16 mouse cellular contexts compared by ENCODE assay signal in genomic region chr15:103371208-103371607, GRCm38 (mm10). TPM values are rescaled to one million over a fixed set of nuclear protein-coding genes. Genes with fewer than 3 reads are reported as not detected.
DNase-seq lines count a peak whose midpoint lies in the region; ATAC-seq and TF ChIP-seq lines count a peak whose summit lies in the region.
"Had no signal": no experiment of that assay in that cellular context is flagged by ENCODE, and none has a peak within 500 bp of the region (broad histone marks: within the 10 kb centered on the region; RNA-seq: fewer than 3 reads in every experiment).

No protein-coding gene starts in this region.

- H3K79me3 ChIP-seq in C2C12 (ENCODE audit: low read depth): peaks cover 1% of the 10 kb centered on the region

- no peak overlapping the region for H3K4me2 ChIP-seq in limb, embryonic 13.5 days (replicated peaks)
- H3K4me2 ChIP-seq: forebrain, embryonic 15.5 days; midbrain, embryonic 12.5 days; neural tube, embryonic 13.5 days had no signal

- H3K9me3 ChIP-seq in limb, embryonic 13.5 days: no peaks in the 10 kb centered on the region
- H3K9me3 ChIP-seq: forebrain, embryonic 15.5 days; midbrain, embryonic 12.5 days; neural tube, embryonic 13.5 days had no signal

- 0 out of 2 replicates have a peak overlapping the region, but pooled peaks have one; percentile 17 for H3K27ac ChIP-seq in limb, embryonic 13.5 days
- H3K27ac ChIP-seq: forebrain, embryonic 15.5 days; midbrain, embryonic 12.5 days; neural tube, embryonic 13.5 days had no signal

- DNase-seq in heart, adult 18-20 months: peak; percentile 60 to 74
- DNase-seq in heart, adult 8-10 months (ENCODE audit: low spot score): no peak
- peak; percentile 36 to 58 for DNase-seq in gastrocnemius, adult 8-10 months (ENCODE audit: low spot score in 2 of 2)
- no peak for DNase-seq in adrenal gland, postnatal 36 days
- no peak for DNase-seq in kidney, postnatal 10 days
- no peak for DNase-seq in cerebellum, adult 9-10 months
- DNase-seq: kidney, postnatal 14 days; lung, adult 2 months had no signal

- H3K4me3 ChIP-seq in C2C12 (ENCODE audit: insufficient read depth, poor library complexity, severe bottlenecking): no peak overlapping the region
- no peak overlapping the region for H3K4me3 ChIP-seq in limb, embryonic 13.5 days
- H3K4me3 ChIP-seq: forebrain, embryonic 15.5 days; midbrain, embryonic 12.5 days; neural tube, embryonic 13.5 days had no signal

- WGBS in limb, embryonic 13.5 days: 4% methylated on average over 2 of the region's 2 CpGs

- TF ChIP-seq CTCF in C2C12 (IDR thresholded peaks at IDR 0.05; ENCODE audit: control insufficient read depth, insufficient read depth, insufficient read length): no peak

- H3K27me3 ChIP-seq in C2C12 (ENCODE audit: control insufficient read depth, insufficient read depth, insufficient read length): no peaks in the 10 kb centered on the region
- H3K27me3 ChIP-seq in limb, embryonic 13.5 days: no peaks in the 10 kb centered on the region
- H3K27me3 ChIP-seq: forebrain, embryonic 15.5 days had no signal

- H3ac ChIP-seq in C2C12 (ENCODE audit: control insufficient read depth, insufficient read length, low read depth): peak overlapping the region; percentile 10

- ATAC-seq in limb, embryonic 13.5 days (ENCODE audit: low FRiP score, low read depth): peak; percentile 52; the same call in 1 of the 2 replicates
- ATAC-seq: forebrain, embryonic 15.5 days had no signal

- peaks cover 10% of the 10 kb centered on the region for H3K79me2 ChIP-seq in C2C12 (ENCODE audit: control insufficient read depth, insufficient read depth)

- H3K4me1 ChIP-seq in limb, embryonic 13.5 days: peaks cover 36% of the 10 kb centered on the region

- H3K36me3 ChIP-seq in C2C12 (ENCODE audit: control insufficient read depth, insufficient read depth): no peaks in the 10 kb centered on the region
- no peaks in the 10 kb centered on the region for H3K36me3 ChIP-seq in limb, embryonic 13.5 days
- H3K36me3 ChIP-seq: forebrain, embryonic 15.5 days; midbrain, embryonic 12.5 days; neural tube, embryonic 13.5 days had no signal

- no peak overlapping the region for H3K9ac ChIP-seq in limb, embryonic 13.5 days
- H3K9ac ChIP-seq: forebrain, embryonic 15.5 days; midbrain, embryonic 12.5 days; neural tube, embryonic 13.5 days had no signal

TF ChIP-seq in C2C12, 6 proteins besides CTCF, POLR2A, EP300 and RAD21:
- TF ChIP-seq MYOG (IDR thresholded peaks at IDR 0.05; ENCODE audit: control insufficient read depth, extremely low read depth, insufficient read length) (no peak), MAX (IDR thresholded peaks at IDR 0.05) (peak; percentile 29), CEBPB (IDR thresholded peaks at IDR 0.05; ENCODE audit: low read depth) (peak; percentile 1)

RNA-seq across cellular contexts. Expression of gene Itga5, which starts 4.6 kb away (rescaled TPM):
- 10 to 100 TPM; 30.8 to 37.3 TPM for total RNA-seq in heart, adult 18-20 months (2021)
- 10 to 100 TPM; 27.8 to 40.2 (median 33.7) TPM for total RNA-seq in heart, adult 8-10 months (2022)
- polyA plus RNA-seq in C2C12 (2012; fragmentation: generic; extraction: Trizol): 104 TPM
- total RNA-seq in gastrocnemius, adult 8-10 months (2022): 1 to 10 TPM; 4.0 to 4.9 (median 4.5) TPM
- 55.2 and 55.3 TPM in 2 replicates for polyA plus RNA-seq in limb, embryonic 13.5 days (2015; fragmentation: Nextera tagmentation; extraction: Ambion mirVana)
- total RNA-seq in adrenal gland, postnatal 36 days (2021): 10 to 100 TPM; 37.0 to 37.4 TPM

RNA-seq across cellular contexts. Expression of gene Zfp385a, which starts 31.3 kb away (rescaled TPM):
- total RNA-seq in heart, adult 18-20 months (2021): 10 to 100 TPM in 1 of 2 experiments, 1 to 10 TPM in 1; 8.9 to 10.3 TPM
- 1 to 10 TPM; 6.7 to 9.5 (median 8.8) TPM for total RNA-seq in heart, adult 8-10 months (2022)
- 21.2 TPM for polyA plus RNA-seq in C2C12 (2012; fragmentation: generic; extraction: Trizol)
- total RNA-seq in gastrocnemius, adult 8-10 months (2022): 1 to 10 TPM; 5.7 to 6.4 (median 5.9) TPM
- polyA plus RNA-seq in limb, embryonic 13.5 days (2015; fragmentation: Nextera tagmentation; extraction: Ambion mirVana): 11.7 and 13.1 TPM in 2 replicates
- total RNA-seq in adrenal gland, postnatal 36 days (2021): 10 to 100 TPM; 11.8 to 13.3 TPM

RNA-seq across cellular contexts. Expression of gene Gtsf1, which starts 59.1 kb away (rescaled TPM):
- total RNA-seq in heart, adult 18-20 months (2021): not detected
- total RNA-seq in heart, adult 8-10 months (2022): under 1 TPM in 2 of 4 experiments, not detected in 2; 0.37 to 0.54 TPM
- 0.33 TPM for polyA plus RNA-seq in C2C12 (2012; fragmentation: generic; extraction: Trizol)
- total RNA-seq in gastrocnemius, adult 8-10 months (2022): not detected
- polyA plus RNA-seq in limb, embryonic 13.5 days (2015; fragmentation: Nextera tagmentation; extraction: Ambion mirVana): not detected in 2 replicates
- total RNA-seq in adrenal gland, postnatal 36 days (2021): not detected
- total RNA-seq: adrenal gland, adult 18-20 months; common myeloid progenitor, adult 5-6 weeks; hematopoietic stem cell, adult 5-6 weeks had no signal
- polyA plus RNA-seq: forebrain, embryonic 15.5 days; lung, adult 2 months; midbrain, embryonic 12.5 days; neural tube, embryonic 13.5 days had no signal

Comparison
In these comparisons a context has a peak if more than half of its experiments do, and no peak if none do; other contexts are left out.
1. DNase-seq: peak in heart, adult 18-20 months (2 of 2) and gastrocnemius, adult 8-10 months (2 of 2); none in heart, adult 8-10 months (single experiment), adrenal gland, postnatal 36 days (0 of 2), kidney, postnatal 10 days (single experiment) and cerebellum, adult 9-10 months (single experiment).
2. RNA of gene Itga5, which starts 4.6 kb away (total RNA-seq): 27.8 to 40.2 TPM in heart, adult 8-10 months, 37.0 to 37.4 TPM in adrenal gland, postnatal 36 days and 30.8 to 37.3 TPM in heart, adult 18-20 months; 4.0 to 4.9 TPM in gastrocnemius, adult 8-10 months; every median in the first group is over 4 times any median in the second.